Mouse (Mus musculus) inflammation-experienced regulatory T-cells, adult 6 months (primary cell): ENCODE data around the gene Sdcbp2. TPM values are rescaled to one million over a fixed set of nuclear protein-coding genes. Genes with fewer than 3 reads are reported as not detected.

Experiments
- ATAC-seq: one replicate; pipeline ENCODE4 v1.8.0; 2017
- polyA plus RNA-seq, 3 experiments: library from polyadenylated mRNA; unstranded; fragments of 100-300 nt; shearing (Covaris generic); gene quantifications; one replicate each; pipeline ENCODE4 v1.2.1; 2017

The Sdcbp2 gene
- polyA plus RNA-seq, 3 experiments from 2014 or later: 81.9 to 119 (median 91.2) TPM

GRCm38 (mm10) chr2:151631406-151632158 is 59.2 kb downstream of the Sdcbp2 start:
- ATAC-seq: peak; percentile 46

- ATAC-seq: peak; percentile 68
Measured at GRCm38 (mm10) chr2:151632159-151632814, 59.9 kb downstream of the Sdcbp2 start, which contains the start of gene Snph. Gene Snph (minus strand): TSS chr2:151632593.

DNA sequence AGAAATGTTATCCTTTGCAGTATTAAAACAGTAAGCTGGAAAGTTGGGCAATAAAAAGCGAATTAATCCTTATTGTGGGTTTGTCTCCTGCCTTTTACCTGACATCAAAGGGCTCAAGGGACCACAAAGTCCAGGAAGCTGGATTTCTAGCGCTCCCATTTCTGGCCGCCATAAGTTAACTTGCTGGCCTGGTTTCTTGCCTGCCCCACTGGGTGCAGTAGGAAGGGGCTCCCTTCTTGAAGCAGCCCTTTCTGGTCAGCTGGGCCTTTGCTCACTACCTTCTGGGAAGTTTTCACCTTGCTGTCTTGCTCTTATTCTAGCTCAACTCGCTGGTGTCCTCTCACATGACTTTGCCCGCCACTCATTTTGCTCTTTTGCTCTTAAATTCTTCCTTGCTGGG is 60.6 kb downstream of the Sdcbp2 start:
- ATAC-seq: no peak

DNA sequence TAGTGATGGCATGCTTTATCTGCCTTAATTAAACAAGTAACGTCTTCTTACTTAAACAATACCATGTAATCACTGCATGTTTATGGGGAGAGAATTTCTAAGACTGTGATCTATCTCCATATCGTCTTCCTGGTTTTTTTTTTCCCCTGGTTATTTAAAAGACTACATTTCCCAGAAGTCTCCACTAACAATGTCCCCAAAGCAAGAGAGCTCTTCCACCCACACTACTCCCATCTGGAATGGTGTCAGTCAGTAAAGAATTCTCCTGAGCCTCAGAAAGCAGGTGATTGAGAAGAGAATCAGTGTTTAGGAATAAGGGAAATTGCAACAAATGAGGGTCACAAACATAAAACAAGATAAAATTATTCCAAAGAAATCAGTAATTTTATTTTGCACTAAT is 62.5 kb downstream of the Sdcbp2 start:
- ATAC-seq: no peak

DNA sequence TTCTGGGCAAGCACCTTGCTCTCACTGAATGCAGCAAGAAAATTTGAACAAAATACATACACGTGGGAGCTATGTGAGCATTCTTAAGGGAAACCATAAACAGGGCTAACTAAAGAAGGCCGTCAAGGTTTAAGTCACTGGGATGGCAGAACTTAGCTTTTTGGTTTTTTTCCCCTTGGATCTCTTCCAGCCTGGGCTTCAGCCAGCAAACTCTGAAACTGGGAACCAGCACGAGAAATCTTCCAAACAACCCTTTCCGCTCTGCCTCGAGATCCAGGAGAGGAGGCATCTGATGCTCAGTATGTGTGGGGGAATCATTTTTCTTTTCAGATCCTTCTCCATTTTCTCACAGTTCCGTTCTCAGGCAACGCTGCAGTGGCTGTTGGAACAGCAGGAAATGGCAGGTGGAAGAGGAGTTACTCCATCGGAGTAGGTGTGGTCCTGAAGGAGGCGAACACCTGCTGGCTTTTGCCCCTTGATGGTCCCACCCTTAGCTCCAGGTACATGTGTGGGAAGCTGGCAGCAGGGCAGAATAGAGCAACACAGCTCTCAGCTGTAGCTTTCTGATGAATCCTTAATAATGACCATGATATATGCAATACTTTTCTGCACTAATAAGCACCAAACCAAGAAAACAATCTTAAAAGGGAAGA is 63.1 kb downstream of the Sdcbp2 start:
- no peak for ATAC-seq

- ATAC-seq: no peak
Measured at GRCm38 (mm10) chr2:151636015-151636402, 63.6 kb downstream of the Sdcbp2 start.

Other genes starting within 250 kb of the Sdcbp2 start
- gene 4921509C19Rik, start 96.5 kb upstream of the Sdcbp2 start, polyA plus RNA-seq: not detected
- 100 to 1,000 TPM; 119 to 162 (median 150) TPM for gene Nsfl1c, start 78.4 kb upstream of the Sdcbp2 start, polyA plus RNA-seq
- 100 to 1,000 TPM; 214 to 399 (median 264) TPM for gene Fkbp1a, start 30.1 kb upstream of the Sdcbp2 start, polyA plus RNA-seq
- gene Snph, start 60.0 kb downstream of the Sdcbp2 start, polyA plus RNA-seq: not detected
- gene Rad21l, start 95.9 kb downstream of the Sdcbp2 start, polyA plus RNA-seq: not detected
- gene Tmem74b, start 129.4 kb downstream of the Sdcbp2 start, polyA plus RNA-seq: not detected
- 10 to 100 TPM; 67.0 to 79.2 (median 76.2) TPM for gene Psmf1, start 171.6 kb downstream of the Sdcbp2 start, polyA plus RNA-seq